ENCODE assay signal across 27 mouse cellular contexts in genomic region chr8:102500751-102501150, GRCm38 (mm10).
"Had no signal": no experiment of that assay in that cellular context is flagged by ENCODE, and none has a peak within 500 bp of the region (broad histone marks: within the 10 kb centered on the region; RNA-seq: fewer than 3 reads in every experiment).

No protein-coding gene starts in this region.

- H3K36me3 ChIP-seq: heart, embryonic 10.5 days; heart, embryonic 12.5 days; hindbrain, embryonic 10.5 days; hindbrain, embryonic 12.5 days; intestine, embryonic 15.5 days; limb, embryonic 13.5 days; liver, embryonic 13.5 days; liver, embryonic 15.5 days had no signal

- H3K9ac ChIP-seq: heart, embryonic 12.5 days; hindbrain, embryonic 12.5 days; hindbrain, embryonic 14.5 days; intestine, embryonic 15.5 days; limb, embryonic 13.5 days; liver, embryonic 13.5 days; liver, embryonic 15.5 days; liver, postnatal 0 days had no signal

- H3K27ac ChIP-seq: heart, embryonic 10.5 days; hindbrain, embryonic 10.5 days; hindbrain, embryonic 12.5 days; hindbrain, embryonic 14.5 days; intestine, embryonic 15.5 days; kidney, postnatal 0 days; liver, embryonic 13.5 days; liver, embryonic 15.5 days had no signal

- H3K27me3 ChIP-seq: heart, embryonic 12.5 days; hindbrain, embryonic 12.5 days; intestine, embryonic 15.5 days; limb, embryonic 13.5 days; liver, embryonic 13.5 days; liver, embryonic 15.5 days had no signal

- H3K9me3 ChIP-seq: heart, embryonic 10.5 days; heart, embryonic 12.5 days; hindbrain, embryonic 10.5 days; hindbrain, embryonic 12.5 days; intestine, embryonic 15.5 days; limb, embryonic 13.5 days; liver, embryonic 13.5 days; liver, embryonic 15.5 days had no signal

- H3K4me3 ChIP-seq: heart, embryonic 10.5 days; heart, embryonic 12.5 days; hindbrain, embryonic 10.5 days; hindbrain, embryonic 12.5 days; intestine, embryonic 15.5 days; limb, embryonic 13.5 days; liver, embryonic 13.5 days; liver, embryonic 15.5 days had no signal

- H3K4me2 ChIP-seq: heart, embryonic 12.5 days; hindbrain, embryonic 12.5 days; hindbrain, embryonic 14.5 days; intestine, embryonic 15.5 days; limb, embryonic 13.5 days; liver, embryonic 11.5 days; liver, embryonic 13.5 days; liver, embryonic 15.5 days had no signal

- H3K4me1 ChIP-seq: heart, embryonic 10.5 days; heart, embryonic 12.5 days; hindbrain, embryonic 12.5 days; intestine, embryonic 15.5 days; liver, embryonic 13.5 days; liver, embryonic 15.5 days had no signal

- ATAC-seq: hindbrain, embryonic 16.5 days; inflammation-experienced regulatory T-cells, adult 6 months; intestine, embryonic 15.5 days; intestine, postnatal 0 days; liver, postnatal 0 days had no signal

- DNase-seq: gastrocnemius, postnatal 14 days; gastrocnemius, postnatal 36 days; heart, adult 11 months; heart, postnatal 10 days; heart, postnatal 4 days; kidney, adult 18-20 months; kidney, adult 8-10 months; kidney, postnatal 14 days; kidney, postnatal 36 days; layer of hippocampus, adult 9-11 months; layer of hippocampus, postnatal 36 days; liver; liver, embryonic 13.5 days; liver, postnatal 0 days had no signal
